Mouse (Mus musculus) kidney, adult 8-10 months (tissue): ENCODE results near the gene Il17c.

Experiments used
- DNase-seq, 2 experiments: peaks; one replicate each; pipeline ENCODE4 v3.0.0; 2022

The Il17c gene

DNA sequence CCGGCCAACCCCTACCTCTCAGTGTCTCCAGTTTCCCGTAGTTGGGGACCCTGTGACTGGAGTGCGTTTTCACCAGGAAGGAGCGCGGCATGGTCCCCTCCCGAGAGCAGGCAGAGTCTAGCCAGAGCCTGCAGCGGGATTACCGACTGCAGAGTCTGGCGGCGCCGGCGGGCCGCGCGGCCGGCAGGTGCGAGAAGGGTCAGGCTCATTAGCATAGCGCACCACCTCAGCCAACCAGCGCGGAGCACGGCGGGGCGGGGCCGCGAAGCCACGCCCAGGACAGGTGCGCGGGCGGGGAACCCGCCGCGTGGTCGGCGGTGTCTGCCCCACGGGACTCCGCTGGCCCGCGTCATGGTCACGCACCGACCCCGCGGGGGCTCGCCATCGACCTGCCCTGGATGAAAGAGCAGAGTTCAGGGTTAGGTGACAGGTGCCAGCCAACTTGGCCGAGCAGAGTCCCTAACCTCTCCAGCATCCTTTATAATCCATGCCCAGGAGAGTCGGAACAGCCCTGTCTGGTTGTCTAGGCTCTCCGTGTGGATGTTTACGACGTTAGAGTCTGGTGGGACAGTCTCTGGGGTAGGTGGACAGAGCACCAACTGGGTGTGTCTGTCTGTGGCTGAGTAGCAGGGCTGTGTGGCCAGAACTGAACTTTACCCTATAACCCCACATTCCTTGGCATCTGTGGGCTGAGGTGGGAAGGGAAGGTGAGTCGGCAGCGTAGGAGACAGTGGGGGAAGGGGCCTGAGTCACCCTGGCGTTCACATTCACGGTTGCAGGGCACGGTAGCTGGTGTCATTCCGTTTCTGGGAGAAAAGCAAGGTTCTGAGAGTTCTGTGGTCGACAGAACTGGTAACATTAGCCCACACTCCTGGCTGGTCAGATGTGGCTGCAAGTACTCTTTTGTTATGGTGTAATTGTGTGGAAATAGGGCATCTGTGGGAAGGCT lies 39.0 kb downstream of the Il17c start, which contains the start of gene Snai3:
Snai3 (minus strand) TSS at position 210 of the 949 bp plus-strand sequence.
- peak; percentile 81 to 82 for DNase-seq

DNA sequence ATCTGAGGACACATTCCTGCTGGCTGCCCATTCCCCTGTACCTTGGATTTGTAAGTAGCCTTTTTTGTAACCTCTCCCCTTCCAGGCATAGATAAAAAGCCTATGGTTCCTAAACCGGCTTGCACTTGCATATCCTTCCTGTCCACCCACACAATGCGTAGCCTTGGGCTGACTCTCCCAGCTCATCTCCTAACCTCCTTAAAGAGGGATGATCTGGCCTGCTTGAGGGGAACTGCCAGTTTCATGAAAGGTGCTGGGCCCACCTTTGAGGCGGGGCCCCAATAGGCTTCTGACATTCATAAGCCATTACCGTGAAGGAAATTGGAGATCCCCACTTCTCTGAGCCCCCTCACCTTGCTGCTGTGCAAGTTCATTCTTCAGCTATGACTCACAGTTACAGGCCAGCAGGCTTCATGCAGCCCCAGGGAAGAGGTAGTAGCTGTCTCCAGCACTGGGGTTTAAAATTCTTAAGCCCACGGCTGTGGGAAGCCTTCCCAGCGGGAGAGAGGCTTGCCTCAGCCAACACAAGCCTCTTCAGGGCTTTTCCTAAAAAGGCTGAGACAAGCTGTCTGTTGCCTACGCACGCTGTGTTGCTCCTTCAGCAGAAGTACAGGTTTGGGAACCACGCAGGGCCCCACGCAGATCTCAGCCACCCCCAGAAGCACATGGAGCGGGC lies 39.8 kb downstream of the Il17c start:
- DNase-seq: no peak

DNA sequence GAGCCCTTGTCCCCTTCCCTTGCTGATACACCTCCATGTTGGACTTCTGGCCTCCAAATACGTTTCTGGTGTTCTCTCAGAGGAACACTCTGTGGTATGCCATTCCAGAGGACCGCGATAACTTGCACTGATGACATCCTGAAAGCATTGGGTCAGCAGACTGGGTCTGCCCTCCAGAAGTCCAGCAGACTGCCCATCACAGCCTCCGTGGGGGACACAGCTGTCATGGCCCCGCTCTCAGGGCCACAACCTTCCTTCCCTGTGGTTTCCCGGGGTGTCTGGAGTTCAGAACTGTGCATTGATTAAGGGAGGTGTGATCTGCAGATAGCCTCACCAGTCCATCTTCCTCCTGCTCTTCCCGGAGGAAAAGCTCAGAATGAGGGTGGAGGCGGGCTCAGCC lies 40.7 kb downstream of the Il17c start:
- DNase-seq: no peak

DNA sequence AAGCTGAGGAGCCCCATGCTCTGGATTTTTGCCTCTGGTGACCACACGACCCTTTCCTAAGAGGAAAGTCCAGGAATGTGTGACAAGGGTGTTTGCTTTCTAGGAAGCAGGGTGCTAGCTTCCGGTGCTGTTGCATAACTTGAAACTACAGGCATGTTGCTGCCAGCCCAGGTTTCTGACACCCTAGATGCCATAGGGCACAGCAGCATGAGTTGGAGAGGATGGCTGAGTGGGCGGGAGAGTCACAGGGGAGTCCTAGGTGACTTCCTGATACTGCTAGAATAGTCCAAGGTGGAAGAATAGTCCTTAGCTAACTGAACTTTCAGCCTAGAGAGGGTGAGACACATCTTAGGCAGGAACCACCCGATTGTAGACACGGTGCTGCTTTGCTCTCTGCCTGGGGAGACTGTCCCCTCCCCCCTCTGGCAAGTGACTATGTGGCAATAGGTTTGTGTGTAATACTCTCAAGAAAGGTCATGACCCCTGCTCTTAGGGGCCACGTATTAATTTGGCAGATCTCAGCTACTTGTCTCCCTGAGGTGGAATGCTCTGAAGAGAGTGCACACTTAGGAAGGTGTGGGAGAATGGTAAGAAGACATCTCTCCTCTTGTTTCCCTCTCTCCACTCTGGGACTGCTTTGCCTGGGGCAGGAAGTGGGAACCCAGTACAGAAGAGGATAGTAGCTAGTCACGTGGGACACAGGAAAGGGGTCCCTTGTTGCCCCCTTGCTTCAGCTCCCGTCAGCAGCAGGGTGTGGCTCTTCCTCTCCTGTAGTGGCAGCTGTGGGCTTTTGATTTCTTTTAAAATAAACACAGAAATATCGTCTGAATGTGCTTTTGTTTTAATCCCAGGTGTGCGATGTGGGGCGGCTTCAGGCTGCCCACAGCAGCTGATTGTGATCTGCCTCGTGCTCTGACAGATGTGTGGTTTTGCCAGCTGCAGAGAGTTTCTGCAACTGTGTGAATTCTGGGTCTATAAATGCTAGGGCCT lies 42.1 kb downstream of the Il17c start:
- peak in 1 of 2 experiments; percentile 25 for DNase-seq

DNA sequence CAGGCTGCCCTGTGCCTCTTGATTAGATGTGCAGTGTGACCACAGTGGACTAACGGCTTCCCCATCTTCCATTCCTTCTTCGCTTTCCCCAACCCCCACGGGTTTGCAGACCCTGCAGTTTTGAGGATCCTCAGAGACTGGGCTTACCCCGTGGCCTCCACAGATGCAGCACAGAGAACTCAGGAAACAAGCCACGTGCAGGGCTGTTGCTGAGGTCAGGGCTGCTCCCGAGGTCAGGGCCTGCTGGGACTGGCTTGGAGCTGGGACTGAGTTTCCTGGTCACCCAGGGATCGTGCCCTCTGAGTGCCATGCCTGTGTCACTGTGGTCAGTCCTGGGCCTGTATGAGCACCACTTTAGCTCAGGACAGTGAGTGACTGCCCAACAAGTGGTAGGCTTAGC lies 43.2 kb downstream of the Il17c start:
- DNase-seq: no peak

DNA sequence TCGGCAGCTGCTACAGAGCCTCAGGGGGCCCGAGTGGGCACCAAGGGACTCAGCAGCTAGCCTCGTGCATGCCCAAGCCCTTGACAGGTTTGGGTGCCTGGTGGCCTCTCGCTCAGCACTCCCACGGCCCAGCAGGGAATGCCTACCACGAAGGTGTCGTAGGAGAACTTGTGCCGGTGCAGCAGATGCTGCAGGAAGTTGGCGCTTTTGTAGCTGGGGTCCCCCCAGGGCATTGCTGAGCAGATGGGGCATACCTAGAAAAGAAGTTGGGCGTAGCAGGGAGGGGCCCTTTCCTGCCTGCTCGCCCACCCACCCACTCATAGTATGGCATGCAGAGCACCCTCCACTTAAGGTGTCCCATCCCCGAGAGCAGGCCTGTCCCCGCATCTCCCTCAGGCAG lies 46.0 kb downstream of the Il17c start:
- no peak for DNase-seq

DNA sequence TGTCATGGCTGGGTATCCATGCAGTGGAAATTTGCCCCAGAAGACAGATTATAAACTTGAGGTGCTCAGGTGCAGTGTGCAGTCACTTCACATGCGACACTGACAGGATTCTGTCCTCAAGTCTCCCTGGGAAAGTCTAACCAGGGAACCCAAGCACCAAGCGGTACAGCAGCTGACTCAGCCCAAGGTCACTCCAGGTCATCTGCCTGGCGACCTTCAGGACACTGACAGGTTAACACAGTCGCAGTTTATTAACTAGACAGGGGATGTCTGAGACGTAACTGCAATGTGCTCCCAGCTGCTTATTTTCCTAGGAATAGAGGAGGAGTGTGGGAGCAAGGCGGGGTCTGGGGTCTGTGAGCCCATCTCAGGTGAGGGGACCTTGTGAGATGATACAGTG lies 47.6 kb downstream of the Il17c start:
- peak in 1 of 2 experiments; percentile 32 for DNase-seq

DNA sequence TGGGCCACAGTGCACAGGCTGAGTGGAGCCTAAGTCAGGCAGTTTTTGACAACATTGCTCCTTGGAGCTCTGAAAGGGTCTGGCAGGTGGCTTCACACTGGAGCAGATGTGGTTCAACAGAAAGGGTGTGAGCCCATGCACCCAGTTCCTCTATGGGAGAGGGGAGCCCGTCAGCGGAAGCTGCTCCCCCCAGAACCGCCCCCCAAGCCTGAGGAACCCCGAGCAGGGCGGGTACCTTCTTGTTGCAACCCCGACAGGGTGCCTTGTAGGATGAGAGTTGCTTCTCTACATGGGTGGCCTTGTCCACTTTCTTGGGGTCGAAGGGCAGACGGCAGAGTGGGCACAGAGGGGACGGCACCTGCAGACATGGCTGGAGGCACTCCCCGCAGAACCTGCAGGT lies 48.1 kb downstream of the Il17c start:
- no peak for DNase-seq

DNA sequence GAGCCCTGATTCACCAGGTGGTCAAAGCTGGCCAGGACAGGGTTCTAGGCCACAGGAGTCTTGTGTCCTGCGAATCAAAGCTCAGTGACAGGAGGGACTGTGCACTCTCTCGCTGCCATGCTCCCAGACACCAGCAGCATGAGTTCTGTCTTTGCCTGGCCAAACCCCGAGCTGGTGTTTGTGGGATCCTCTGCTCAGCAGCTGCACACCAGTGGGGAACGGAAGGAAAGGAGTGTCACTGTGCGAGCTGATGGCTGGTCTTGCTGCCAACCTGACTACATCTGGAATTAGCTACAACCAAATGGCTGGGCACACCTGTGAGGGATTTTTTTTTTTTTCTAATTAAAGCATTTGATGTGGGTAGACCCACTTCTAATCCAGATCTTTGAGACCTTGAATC lies 48.9 kb downstream of the Il17c start:
- DNase-seq: no peak
